Mouse (Mus musculus): ENCODE data around the gene Zbtb48. TPM values are rescaled to one million over a fixed set of nuclear protein-coding genes. Genes with fewer than 3 reads are reported as not detected.
A peak's percentile ranks its signal among the peaks of the same experiment; 100 is the strongest.

The Zbtb48 gene
- polyA plus RNA-seq, 1 experiment from 2014 or later, result 23.8 TPM

DNA sequence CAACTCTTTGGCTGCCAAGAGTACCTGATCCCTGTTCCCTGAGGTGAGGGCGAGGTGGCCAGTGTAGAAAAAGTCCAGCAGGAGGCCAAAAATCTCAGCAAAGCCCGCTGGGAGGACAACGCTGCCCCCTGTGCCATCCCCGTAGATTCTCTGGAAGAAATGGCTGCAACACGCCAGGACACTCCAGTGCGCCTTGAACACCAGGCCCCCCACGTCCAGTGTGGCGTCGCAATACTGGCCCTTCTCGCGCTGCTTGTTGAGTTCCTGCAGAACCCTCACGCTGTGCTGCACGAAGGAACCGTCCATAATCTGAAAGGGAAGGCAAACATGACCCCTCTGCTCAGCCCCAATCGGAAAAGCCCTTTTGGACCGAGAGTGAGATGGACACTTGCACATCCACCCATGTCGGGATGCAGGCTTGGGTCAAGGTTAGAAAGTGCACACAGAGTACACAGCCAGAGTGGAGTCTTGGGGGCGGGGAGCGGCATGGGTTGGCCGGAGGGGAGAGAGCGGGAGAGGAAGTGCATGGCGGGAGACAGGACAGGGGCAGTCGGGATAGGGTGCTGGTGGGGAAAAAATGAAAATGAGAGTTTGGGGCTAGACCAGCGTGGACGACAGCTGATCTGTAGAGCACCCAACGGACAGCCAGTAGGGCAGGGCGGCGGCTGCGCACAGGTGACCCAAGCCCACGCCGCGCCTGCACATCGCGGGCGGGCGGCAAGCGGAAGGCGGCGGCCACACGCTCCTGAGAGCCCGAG, 541 bp downstream of the Zbtb48 start:
- Histone ChIP-seq H3K4me2 (peak overlapping the region; percentile 89), H3K36me3 (peaks cover 40% of the 10 kb centered on the region), H3K4me3 (replicated peaks) (peak overlapping the region; percentile 76), H3K9me3 (replicated peaks) (no peaks in the 10 kb centered on the region), H3K4me1 (peaks cover 55% of the 10 kb centered on the region), H3K9ac (peak overlapping the region; percentile 80), H3K27me3 (no peaks in the 10 kb centered on the region), H3K27ac (peak overlapping the region; percentile 85)
- peak; percentile 67 for ATAC-seq (replicated peaks; ENCODE audit: low FRiP score)
- WGBS, result 3% methylated on average over 40 of the region's 41 CpGs

DNA sequence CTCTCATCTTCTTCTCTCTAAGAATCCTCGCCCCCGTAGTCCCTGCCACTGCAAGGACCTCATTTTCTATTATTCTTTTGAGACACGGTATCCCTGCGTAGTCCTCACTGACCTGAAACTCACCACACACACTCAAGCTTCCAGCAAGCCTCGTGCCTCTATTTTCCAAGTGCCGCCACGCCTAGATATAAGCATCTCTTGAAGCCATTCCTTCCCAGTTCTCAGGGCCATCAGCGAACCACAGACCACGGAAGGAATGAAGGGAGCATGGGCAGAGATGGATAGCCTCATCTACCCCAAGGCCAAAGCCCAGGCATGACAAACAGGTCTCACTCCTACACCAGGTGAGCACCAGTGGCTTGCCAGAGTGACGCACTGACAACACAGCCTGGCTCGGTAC, 2.9 kb downstream of the Zbtb48 start:
- 93% methylated on average over 11 of the region's 11 CpGs for WGBS
- no peak overlapping the region for H3K27ac ChIP-seq

DNA sequence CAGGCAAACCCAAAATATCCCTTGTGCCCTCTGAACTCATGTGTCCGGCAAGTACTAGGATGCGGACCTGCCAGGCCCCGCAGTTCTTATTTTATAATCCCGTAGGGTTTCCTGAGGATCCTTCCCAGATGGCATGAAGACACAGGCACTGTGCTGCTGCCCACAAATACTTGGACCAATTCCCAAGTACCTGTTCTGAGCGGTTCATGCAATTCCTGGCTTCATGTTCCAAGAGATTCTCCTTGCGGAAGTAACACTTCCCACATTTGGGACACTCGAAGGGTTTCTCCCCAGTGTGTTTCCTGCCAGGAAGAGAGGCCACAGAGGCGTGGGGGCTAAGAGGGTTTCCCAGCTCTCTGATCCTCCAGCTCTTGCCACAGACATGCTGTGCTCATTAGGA, 5.0 kb downstream of the Zbtb48 start:
- no peak overlapping the region for H3K9ac ChIP-seq
- H3K27ac ChIP-seq, result no peak overlapping the region
- H3K4me3 ChIP-seq (replicated peaks), result no peak overlapping the region
- peaks cover 37% of the 10 kb centered on the region for H3K4me1 ChIP-seq
- H3K36me3 ChIP-seq, result peaks cover 79% of the 10 kb centered on the region
- no peaks in the 10 kb centered on the region for H3K27me3 ChIP-seq
- no peak for ATAC-seq (replicated peaks; ENCODE audit: low FRiP score)
- no peak overlapping the region for H3K4me2 ChIP-seq
- H3K9me3 ChIP-seq (replicated peaks), result no peaks in the 10 kb centered on the region
- 89% methylated on average over 8 of the region's 8 CpGs for WGBS

More for the DNA sequence above, 2.9 kb downstream of the Zbtb48 start:
- Histone ChIP-seq H3K9ac (no peak overlapping the region), H3K27me3 (no peaks in the 10 kb centered on the region), H3K36me3 (peaks cover 64% of the 10 kb centered on the region), H3K4me1 (peaks cover 50% of the 10 kb centered on the region), H3K4me2 (no peak overlapping the region), H3K4me3 (replicated peaks) (no peak overlapping the region), H3K9me3 (replicated peaks) (no peaks in the 10 kb centered on the region)
- no peak for ATAC-seq (replicated peaks; ENCODE audit: low FRiP score)

DNA sequence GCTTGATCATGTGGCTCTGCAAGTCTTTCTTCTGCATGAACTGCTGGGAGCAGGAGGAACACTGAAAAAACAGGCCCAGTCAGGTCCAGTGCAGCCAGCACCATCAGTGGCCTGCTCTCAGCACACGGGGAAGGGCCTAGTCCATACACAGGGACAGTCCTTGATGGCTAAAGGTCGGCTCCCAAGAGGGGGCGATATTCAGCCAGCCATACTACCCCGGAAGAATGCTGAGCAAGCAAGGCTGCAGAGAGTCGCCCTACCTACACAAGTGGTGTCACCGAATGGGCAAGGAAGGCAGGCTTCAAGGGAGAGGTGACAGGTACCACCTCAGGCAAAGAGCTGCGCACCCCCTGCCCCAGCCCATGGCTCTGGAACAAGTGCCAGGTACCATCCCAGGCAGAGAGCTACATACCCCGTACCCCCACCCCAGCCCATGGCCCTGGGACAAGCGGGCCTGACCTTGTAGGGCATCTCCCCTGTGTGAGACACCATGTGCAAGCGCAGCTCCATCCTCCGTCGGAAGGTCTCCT, 5.8 kb downstream of the Zbtb48 start:
- no peak overlapping the region for H3K4me2 ChIP-seq
- ATAC-seq (replicated peaks; ENCODE audit: low FRiP score), result no peak
- H3K4me3 ChIP-seq (replicated peaks), result no peak overlapping the region
- no peak overlapping the region for H3K27ac ChIP-seq
- H3K4me1 ChIP-seq, result peaks cover 33% of the 10 kb centered on the region
- H3K27me3 ChIP-seq, result no peaks in the 10 kb centered on the region
- 81% methylated on average over 12 of the region's 12 CpGs for WGBS
- H3K9me3 ChIP-seq (replicated peaks), result no peaks in the 10 kb centered on the region
- no peak overlapping the region for H3K9ac ChIP-seq
- peaks cover 82% of the 10 kb centered on the region for H3K36me3 ChIP-seq

DNA sequence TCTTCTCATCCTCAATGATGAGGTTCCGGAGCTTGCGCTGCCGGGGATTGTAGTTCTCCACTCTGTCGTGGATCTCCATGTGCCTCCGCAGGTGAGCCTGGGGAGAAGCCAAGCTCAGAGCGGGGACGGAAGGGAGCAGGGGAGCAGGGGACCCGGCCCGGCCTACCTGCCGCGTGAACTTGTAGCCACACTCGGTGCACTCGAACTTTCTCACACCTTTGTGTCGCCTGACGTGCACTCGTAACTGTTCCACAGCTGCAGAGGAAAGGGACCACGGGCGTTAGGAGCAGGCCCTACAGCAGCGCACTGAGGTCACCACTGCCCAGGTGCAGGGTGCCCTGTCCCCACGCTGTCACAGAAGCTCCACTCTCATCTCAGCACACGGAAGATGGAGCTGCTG, 7.4 kb downstream of the Zbtb48 start:
- no peak overlapping the region for H3K4me3 ChIP-seq (replicated peaks)
- ATAC-seq (replicated peaks; ENCODE audit: low FRiP score), result no peak
- H3K4me1 ChIP-seq, result peaks cover 17% of the 10 kb centered on the region
- WGBS, result 91% methylated on average over 21 of the region's 21 CpGs
- H3K36me3 ChIP-seq, result peaks cover 90% of the 10 kb centered on the region
- no peak overlapping the region for H3K4me2 ChIP-seq
- H3K27me3 ChIP-seq, result no peaks in the 10 kb centered on the region
- no peak overlapping the region for H3K27ac ChIP-seq
- H3K9ac ChIP-seq, result no peak overlapping the region
- no peaks in the 10 kb centered on the region for H3K9me3 ChIP-seq (replicated peaks)

DNA sequence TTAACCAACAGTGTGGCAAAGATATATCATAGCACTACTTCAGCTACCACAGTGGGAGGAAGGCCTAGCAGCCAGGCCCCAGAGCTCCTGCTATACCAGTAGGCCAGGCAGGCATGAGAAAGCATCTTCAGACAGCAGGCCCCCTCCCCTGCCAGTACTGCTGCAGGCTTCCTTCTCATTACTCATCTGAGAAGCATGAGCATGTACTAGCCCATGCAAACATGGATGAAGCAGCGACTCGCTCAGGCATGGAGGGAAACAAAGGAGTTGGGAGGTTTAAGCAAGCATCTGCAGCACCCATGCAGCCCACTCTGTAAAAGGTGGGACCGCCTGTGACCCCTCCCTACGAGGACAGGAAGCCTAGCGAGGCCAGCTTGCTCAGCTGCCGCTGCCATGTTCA, 8.4 kb downstream of the Zbtb48 start:
- no peak overlapping the region for H3K4me3 ChIP-seq (replicated peaks)
- no peak overlapping the region for H3K9ac ChIP-seq
- 86% methylated on average over 6 of the region's 6 CpGs for WGBS
- no peak overlapping the region for H3K27ac ChIP-seq
- no peaks in the 10 kb centered on the region for H3K9me3 ChIP-seq (replicated peaks)
- no peak for ATAC-seq (replicated peaks; ENCODE audit: low FRiP score)
- no peak overlapping the region for H3K4me2 ChIP-seq
- no peaks in the 10 kb centered on the region for H3K27me3 ChIP-seq
- peaks cover 9% of the 10 kb centered on the region; the same call in 1 of the 2 replicates for H3K4me1 ChIP-seq
- peaks cover 90% of the 10 kb centered on the region for H3K36me3 ChIP-seq

DNA sequence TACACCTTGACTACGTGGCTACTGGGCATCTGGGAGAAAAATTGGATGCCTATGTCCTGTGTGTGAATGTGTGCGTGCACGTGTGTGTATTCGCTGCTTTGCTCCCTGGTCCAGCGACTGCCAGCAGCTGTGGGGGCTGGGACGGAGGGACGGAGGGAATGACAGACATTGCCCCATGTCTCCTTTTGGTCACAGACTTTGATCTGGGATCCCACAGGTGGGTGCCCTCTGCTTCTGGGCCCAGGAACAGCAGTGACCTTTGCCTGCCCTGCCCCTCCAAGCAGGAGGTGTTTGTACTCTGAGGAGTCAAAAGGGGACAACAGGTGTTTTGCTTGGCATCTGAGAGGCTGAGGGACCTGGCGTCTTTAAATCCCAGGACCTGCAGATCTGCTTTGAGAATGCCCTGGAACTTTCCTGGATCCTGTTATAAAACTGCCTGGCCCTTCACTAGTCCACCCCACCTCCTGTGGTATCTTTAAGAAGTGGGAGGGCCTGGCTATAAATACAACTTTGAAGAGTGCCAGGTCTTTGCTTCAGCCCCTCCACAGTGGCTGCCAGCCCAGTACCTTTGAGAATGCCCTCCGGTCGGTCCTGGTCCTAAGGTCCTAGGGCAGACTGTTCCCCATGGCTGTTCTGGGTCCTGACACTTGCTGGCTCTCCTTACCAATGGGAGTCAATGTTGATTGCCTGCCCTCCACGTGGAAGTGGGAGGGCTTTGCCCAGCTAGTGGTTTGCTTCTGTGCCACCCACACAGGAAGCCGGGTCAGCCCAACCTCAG, 14.2 kb downstream of the Zbtb48 start:
- Histone ChIP-seq H3K9ac (no peak overlapping the region), H3K4me3 (replicated peaks) (no peak overlapping the region), H3K4me2 (no peak overlapping the region), H3K36me3 (peaks cover 52% of the 10 kb centered on the region), H3K9me3 (replicated peaks) (no peaks in the 10 kb centered on the region), H3K4me1 (peaks cover 37% of the 10 kb centered on the region), H3K27me3 (no peaks in the 10 kb centered on the region), H3K27ac (no peak overlapping the region)
- ATAC-seq (replicated peaks; ENCODE audit: low FRiP score), result no peak
- 78% methylated on average over 12 of the region's 12 CpGs for WGBS

DNA sequence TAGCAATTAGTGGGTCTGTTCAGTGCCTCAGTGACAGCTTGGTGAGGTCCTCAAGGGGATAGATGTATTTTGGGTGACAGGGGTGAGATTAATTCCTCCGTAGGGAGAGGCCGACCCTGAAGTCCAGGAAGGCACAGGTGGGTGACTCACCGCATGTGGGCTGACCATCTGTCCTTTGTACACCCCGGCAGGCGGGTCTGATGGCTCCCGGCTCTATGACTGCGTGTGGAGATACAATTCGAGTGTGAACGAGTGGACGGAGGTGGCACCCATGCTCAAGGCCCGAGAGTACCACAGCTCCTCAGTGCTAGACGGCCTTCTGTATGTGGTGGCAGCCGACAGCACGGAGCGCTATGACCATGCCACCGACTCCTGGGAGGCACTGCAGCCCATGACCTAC, 15.4 kb downstream of the Zbtb48 start:
- no peak overlapping the region for H3K4me2 ChIP-seq
- WGBS, result 89% methylated on average over 16 of the region's 16 CpGs
- ATAC-seq (replicated peaks; ENCODE audit: low FRiP score), result no peak

DNA sequence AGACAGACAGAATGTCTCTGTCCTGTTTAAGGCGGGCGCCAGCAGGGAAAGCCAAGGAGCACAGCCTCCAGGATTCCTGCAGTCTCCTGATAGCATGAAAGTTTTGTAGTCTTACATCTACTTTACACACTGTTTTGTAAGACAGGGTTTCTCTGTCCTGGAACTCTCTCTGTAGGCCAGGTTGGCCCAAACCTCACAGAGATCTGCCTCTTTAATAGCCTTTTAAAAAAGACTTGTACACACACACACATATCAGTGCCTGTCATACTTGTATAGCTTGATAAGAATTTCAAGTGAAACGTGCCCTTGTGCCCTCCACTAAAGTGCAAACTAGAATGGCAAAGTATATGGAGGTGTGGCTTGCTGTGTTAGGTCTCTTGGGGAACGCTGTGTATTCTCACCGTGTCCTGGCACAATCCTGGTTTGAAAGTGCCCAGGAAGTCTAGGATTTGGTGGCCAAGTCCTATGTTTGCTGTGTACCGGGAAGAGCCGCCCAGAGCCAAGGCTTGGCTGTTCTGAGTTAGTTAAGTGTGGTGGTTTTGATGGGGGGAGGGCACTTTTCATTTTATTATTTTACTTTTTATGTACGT, 16.2 kb downstream of the Zbtb48 start:
- Histone ChIP-seq H3K4me3 (replicated peaks) (peak overlapping the region; percentile 85), H3K4me1 (peaks cover 55% of the 10 kb centered on the region), H3K4me2 (peak overlapping the region; percentile 94), H3K9me3 (replicated peaks) (no peaks in the 10 kb centered on the region), H3K27me3 (no peaks in the 10 kb centered on the region), H3K27ac (no peak overlapping the region), H3K9ac (peak overlapping the region; percentile 67), H3K36me3 (peaks cover 42% of the 10 kb centered on the region)
- 81% methylated on average over 8 of the region's 8 CpGs for WGBS
- ATAC-seq (replicated peaks; ENCODE audit: low FRiP score), result no peak

More for the DNA sequence above, 15.4 kb downstream of the Zbtb48 start:
- Histone ChIP-seq H3K27me3 (no peaks in the 10 kb centered on the region), H3K9ac (no peak overlapping the region), H3K36me3 (peaks cover 47% of the 10 kb centered on the region), H3K9me3 (replicated peaks) (no peaks in the 10 kb centered on the region), H3K4me1 (peaks cover 48% of the 10 kb centered on the region), H3K27ac (no peak overlapping the region), H3K4me3 (replicated peaks) (no peak overlapping the region)

DNA sequence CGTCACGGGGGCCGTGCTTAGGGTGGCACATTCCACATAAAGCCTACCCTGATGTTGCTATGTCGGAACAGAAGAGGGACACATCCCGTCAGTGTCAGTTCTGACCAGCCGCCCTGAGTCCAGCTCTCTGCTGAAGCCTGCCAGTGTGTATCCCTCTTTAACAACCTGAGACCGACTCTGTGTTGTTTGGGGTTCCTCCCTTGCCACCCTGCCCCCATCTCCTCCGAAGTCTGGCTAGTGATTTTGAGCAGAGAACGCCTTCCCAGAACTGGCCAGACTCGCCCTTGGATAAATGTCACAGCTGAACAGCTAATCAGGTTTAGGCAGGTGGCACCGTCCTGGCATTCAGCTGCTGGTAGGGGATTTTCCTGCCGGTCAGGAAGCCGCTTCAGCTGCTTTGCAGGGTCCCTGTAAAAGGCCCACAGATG, 16.8 kb downstream of the Zbtb48 start:
- peak overlapping the region; percentile 67 for H3K9ac ChIP-seq
- no peak for ATAC-seq (replicated peaks; ENCODE audit: low FRiP score)
- H3K4me2 ChIP-seq, result peak overlapping the region; percentile 94
- 15% methylated on average over 13 of the region's 13 CpGs for WGBS
- H3K27ac ChIP-seq, result peak overlapping the region; percentile 91; the same call in 1 of the 2 replicates
- H3K36me3 ChIP-seq, result peaks cover 37% of the 10 kb centered on the region
- H3K27me3 ChIP-seq, result no peaks in the 10 kb centered on the region
- H3K4me3 ChIP-seq (replicated peaks), result peak overlapping the region; percentile 85
- peaks cover 55% of the 10 kb centered on the region for H3K4me1 ChIP-seq
- H3K9me3 ChIP-seq (replicated peaks), result no peaks in the 10 kb centered on the region

DNA sequence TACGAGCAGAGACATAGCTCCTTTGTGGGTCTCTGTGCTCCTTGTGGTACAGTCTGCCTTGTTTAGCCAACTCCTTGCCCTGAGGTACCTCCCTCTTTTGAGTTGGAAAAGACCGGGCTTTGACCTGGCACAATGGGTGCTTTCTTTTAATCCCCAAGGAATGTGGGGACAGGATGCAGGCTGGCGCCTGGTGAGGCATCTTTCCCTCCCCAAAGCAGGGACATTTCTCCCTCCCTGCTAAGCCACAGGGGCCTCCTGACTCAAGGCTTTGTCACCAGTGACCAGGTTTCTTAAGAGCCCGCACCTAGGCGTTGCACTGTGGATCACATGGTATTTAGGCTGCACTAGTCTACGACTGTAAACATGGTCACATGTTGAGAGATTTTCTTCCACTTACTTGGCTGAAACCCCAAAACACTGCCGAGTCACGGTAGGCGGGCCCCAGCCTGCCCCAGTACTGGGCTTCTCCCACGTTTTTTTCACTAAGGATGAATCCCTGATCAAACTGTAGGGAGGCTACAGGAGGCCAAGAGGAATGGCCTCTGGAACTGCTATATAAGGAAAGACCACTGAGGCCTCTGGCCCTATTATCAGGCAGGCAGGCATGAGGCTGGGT, 17.3 kb downstream of the Zbtb48 start:
- Histone ChIP-seq H3K4me3 (replicated peaks) (peak overlapping the region; percentile 85), H3K4me1 (peaks cover 55% of the 10 kb centered on the region), H3K27me3 (no peaks in the 10 kb centered on the region), H3K9ac (peak overlapping the region; percentile 67), H3K4me2 (peak overlapping the region; percentile 94), H3K36me3 (peaks cover 32% of the 10 kb centered on the region), H3K9me3 (replicated peaks) (no peaks in the 10 kb centered on the region), H3K27ac (peak overlapping the region; percentile 91)
- 3% methylated on average over 10 of the region's 10 CpGs for WGBS
- ATAC-seq (replicated peaks; ENCODE audit: low FRiP score), result peak; percentile 19

Measured in kidney, embryonic 15.5 days (tissue).